Mouse (Mus musculus): ENCODE data around the gene Stoml1.
"Not testable (repeated sequence)": the region's sequence is repeated elsewhere in the genome, so short reads cannot be mapped to it uniquely, and the experiment has no call there.

Stoml1 gene

GRCm38 (mm10) chr9:58241780-58242485, 11.0 kb upstream of the Stoml1 start:
- no peak for DNase-seq (ENCODE audit: low spot score)

DNA sequence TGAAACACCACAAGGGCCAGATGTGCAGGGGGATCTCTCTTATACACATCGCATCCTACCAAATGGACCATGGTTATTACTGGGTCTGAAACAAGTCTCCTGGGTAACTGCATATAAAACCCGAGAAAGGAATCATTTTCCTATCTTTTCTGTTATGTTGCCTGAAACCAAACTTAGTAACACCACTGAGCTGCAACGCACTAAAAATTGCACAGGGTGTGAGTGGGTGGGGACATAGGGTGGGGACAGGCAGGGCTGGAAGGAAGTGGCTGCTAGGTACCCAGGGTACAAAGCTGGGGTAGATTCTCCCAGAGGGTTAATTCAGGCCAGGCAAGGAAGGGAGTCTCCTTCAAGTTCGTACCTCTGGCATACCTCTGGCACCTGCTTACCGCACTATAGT, 10.3 kb upstream of the Stoml1 start:
- no peak for DNase-seq (ENCODE audit: low spot score)

DNA sequence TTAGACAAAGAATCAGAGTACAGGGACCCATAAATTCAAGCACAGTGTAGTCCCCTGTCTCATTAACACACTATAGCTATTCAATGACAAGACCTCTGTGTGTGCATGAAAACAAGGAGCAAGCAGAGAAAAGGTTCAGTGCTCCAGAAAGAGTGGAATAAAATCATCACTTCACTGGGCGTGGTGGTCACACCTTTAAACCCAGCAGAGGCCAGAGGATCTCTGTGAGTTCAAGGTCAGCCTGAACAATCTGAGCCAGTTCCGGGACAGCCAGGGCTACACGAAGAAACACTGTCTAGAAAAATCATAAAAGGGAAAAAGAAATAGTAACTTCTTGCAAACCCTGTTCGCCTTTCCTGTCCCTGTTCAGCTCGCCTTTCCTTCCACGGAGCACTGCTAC, 9.3 kb upstream of the Stoml1 start:
- DNase-seq (ENCODE audit: low spot score) = no peak

DNA sequence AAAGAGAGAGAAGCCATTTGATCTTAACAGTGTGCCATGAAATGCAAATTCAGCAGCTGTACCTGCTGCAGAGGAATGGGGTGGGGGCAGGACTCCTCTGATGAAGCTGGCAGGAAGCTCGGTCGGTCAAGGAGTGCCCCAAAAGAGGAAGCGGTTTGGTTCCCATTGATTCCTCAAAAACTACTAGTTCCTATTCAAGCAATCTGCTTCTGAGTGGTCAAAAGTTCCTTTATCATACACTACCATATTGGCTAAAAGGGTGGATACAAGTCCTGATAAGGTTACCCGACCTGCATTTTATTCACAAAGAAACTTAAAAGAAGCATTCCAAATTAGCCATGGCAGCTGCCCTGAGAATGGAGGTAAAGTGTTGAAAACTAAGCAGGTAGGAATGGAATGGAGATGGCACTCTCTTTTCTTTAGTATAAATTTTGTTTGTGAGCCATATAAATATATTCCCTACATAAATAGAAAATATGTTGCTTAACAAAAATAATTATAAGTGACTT, 6.8 kb upstream of the Stoml1 start:
- DNase-seq (ENCODE audit: low spot score) = peak; percentile 25

DNA sequence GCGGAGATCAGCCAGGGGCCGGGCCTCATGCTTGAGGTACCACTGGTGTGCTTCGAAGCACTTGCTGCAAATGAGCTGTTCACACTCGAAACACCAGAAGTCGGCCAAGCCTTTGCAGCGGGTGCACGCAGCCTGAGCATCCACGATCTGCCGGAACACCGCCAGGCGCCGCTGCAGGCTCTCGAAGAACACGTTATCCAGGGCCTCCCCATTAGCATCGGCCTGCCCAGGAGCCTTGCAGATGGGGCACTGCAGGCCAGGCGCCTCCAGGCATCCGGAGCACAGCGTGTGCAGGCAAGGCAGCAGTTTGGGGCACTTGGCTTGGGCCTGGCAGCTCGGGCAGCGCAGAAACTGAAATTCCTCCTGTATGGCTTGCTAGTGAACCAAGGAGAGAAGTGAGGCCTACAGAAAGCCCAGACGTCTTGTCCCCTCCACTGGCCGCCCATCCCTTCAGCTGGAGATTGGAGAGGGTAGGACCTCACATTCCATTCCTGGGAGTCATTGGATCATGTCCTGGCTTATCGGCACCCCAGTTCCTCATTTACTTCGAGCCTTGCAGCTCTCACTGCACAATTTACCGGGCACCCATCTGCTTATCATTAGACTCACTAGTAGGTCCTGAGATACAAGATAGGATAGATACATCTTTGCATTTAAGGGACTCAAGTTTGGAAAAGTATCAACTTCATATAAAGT, 5.8 kb upstream of the Stoml1 start:
- DNase-seq (ENCODE audit: low spot score) = peak; percentile 78

- DNase-seq (ENCODE audit: low spot score) = peak; percentile 20
Measured at GRCm38 (mm10) chr9:58248746-58249413, 4.1 kb upstream of the Stoml1 start.

- DNase-seq (ENCODE audit: low spot score) = peak; percentile 63
Measured at GRCm38 (mm10) chr9:58249592-58250192, 3.3 kb upstream of the Stoml1 start, which contains the start of gene Pml. Pml (minus strand) TSS chr9:58249786.

DNA sequence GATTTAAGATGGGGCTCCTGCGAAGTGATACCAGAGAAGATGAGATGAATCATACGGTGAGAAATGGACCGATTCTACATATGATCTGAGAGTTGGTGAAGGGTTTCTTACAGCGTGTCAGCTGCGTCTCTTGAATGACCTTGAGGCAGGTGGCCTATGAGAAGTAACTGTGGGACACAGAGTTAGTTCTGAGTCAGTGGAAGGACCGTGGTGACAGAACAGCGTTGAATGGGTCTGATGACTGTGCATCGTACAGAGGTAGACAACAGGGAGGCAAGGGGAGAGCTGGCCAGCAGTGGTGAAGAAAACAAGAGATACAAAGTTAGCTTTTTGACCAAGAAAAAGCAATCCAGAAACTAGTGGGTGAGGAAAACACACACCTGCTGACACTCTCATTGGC, 2.6 kb upstream of the Stoml1 start:
- no peak for DNase-seq (ENCODE audit: low spot score)

- not testable (repeated sequence) for DNase-seq (ENCODE audit: low spot score)
Measured at GRCm38 (mm10) chr9:58250730-58251129, 2.2 kb upstream of the Stoml1 start.

DNA sequence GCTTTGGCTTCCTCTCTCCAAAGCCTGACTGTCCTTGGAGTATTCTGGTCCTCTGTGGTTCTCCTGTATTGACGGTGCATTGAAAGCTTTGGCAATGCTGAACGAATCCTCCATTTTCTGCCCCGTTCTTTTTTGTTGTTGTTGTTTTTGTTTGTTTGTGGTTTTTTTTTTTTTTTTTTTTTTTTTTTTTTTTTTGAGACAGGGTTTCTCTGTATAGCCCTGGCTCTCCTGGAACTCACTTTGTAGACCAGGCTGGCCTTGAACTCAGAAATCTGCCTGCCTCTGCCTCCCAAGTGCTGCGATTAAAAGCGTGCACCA, 800 bp downstream of the Stoml1 start:
- DNase-seq (ENCODE audit: low spot score) = not testable (repeated sequence)

- DNase-seq (ENCODE audit: low spot score) = no peak
Measured at GRCm38 (mm10) chr9:58255105-58255504, 2.1 kb downstream of the Stoml1 start.

- DNase-seq (ENCODE audit: low spot score) = no peak
Measured at GRCm38 (mm10) chr9:58255704-58256685, 3.0 kb downstream of the Stoml1 start.

GRCm38 (mm10) chr9:58262507-58262906, 9.5 kb downstream of the Stoml1 start:
- DNase-seq (ENCODE audit: low spot score) = no peak

DNA sequence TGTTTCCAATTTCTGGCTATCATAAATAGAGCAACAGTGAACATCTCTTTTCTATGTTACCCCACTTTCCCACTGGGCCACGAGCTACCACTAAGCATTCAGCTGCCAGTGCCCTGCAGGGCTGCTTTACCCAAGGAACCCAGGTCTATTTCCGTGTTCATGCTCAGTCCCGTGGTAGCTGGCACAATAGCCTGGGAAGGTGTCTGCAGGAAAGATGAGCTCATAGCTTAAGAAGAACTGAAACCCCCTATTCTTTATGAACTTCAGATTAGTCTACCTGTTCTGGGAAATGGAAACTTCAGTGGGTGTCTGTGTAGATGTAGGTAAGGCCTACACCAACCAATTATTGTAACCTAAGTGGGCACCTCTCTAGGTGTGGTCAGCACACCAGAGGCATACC, 12.4 kb downstream of the Stoml1 start:
- DNase-seq (ENCODE audit: low spot score) = no peak

GRCm38 (mm10) chr9:58266571-58267011, 13.6 kb downstream of the Stoml1 start:
- no peak for DNase-seq (ENCODE audit: low spot score)

DNA sequence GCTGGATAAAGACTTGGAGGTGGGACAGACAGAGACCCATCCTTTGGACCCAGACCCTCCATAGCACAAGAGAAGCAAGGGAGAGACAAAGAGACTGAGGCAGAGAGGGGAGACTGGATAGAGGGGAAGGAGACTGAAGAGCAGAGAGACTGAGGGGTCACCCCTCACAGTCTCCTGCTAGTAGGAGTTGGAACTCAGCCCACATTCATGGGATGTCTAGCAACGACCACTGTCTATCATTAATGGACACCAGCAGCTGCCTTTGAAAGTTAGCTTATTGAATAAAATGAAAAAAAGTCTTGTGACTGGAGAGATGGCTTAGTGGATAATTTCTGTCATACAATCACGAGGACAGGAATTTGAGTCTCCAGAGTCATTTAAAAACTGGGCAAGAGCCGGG, 14.1 kb downstream of the Stoml1 start:
- DNase-seq (ENCODE audit: low spot score) = no peak

GRCm38 (mm10) chr9:58268384-58269313, 15.7 kb downstream of the Stoml1 start:
- peak; percentile 66 for DNase-seq (ENCODE audit: low spot score)

GRCm38 (mm10) chr9:58270081-58270480, 17.1 kb downstream of the Stoml1 start:
- DNase-seq (ENCODE audit: low spot score) = no peak

GRCm38 (mm10) chr9:58271109-58271508, 18.1 kb downstream of the Stoml1 start:
- DNase-seq (ENCODE audit: low spot score) = no peak

DNA sequence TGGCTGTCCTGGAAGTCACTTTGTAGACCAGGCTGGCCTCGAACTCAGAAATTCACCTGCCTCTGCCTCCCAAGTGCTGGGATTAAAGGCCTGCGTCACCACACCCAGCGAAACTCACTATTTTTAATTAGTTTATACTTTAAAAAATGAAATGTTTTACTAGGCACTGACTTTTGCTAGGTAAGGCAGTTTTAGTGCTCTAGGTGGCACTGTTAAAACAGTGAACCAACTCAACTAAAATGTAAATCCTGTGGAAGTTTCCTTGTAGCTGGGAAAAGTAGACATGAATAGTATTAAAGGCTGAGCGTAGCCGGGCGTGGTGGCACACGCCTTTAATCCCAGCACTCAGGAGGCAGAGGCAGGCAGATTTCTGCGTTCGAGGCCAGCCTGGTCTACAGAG, 18.6 kb downstream of the Stoml1 start:
- DNase-seq (ENCODE audit: low spot score) = not testable (repeated sequence)
